11 mouse cellular contexts compared by ENCODE assay signal in the genomic region with DNA sequence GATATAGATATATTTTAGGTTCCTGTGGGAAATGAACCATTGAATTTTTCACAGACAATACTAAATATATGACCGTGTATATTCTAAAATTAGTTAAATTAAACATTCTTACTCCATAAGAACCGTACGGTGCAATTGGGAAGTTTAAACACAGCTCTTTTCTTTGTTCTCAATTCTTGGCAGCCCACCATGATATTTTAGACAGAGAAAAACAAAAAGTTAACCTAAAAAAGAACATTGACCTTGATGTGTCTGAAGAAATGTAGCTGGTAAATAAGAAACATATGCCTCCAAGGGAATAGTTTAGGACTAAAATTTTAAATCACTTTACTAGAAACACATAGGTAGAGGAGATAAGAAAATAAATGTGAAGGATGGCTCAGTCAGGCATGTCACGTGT.
"Had no signal": no experiment of that assay in that cellular context is flagged by ENCODE, and none has a peak within 500 bp of the region (broad histone marks: within the 10 kb centered on the region; RNA-seq: fewer than 3 reads in every experiment).

No protein-coding gene starts in this region.

- DNase-seq: layer of hippocampus, postnatal 36 days; liver, embryonic 13.5 days; thymus, postnatal 25 days had no signal

- H3K4me1 ChIP-seq: liver, embryonic 13.5 days; megakaryocyte, embryonic 14.5 days; midbrain, embryonic 10.5 days; midbrain, embryonic 13.5 days; neural tube, embryonic 13.5 days had no signal

- H3K9me3 ChIP-seq: liver, embryonic 13.5 days; midbrain, embryonic 10.5 days; midbrain, embryonic 13.5 days; neural tube, embryonic 13.5 days had no signal

- H3K4me2 ChIP-seq: liver, embryonic 13.5 days; midbrain, embryonic 13.5 days; neural tube, embryonic 13.5 days had no signal

- H3K4me3 ChIP-seq: left cerebral cortex, adult 2 months; liver, embryonic 13.5 days; megakaryocyte, embryonic 14.5 days; midbrain, embryonic 10.5 days; midbrain, embryonic 13.5 days; myocyte; neural tube, embryonic 13.5 days had no signal

- H3K27me3 ChIP-seq: liver, embryonic 13.5 days; megakaryocyte, embryonic 14.5 days; midbrain, embryonic 13.5 days; neural tube, embryonic 13.5 days had no signal

- H3K9ac ChIP-seq: liver, embryonic 13.5 days; midbrain, embryonic 13.5 days; neural tube, embryonic 13.5 days had no signal

- ATAC-seq: intestine, postnatal 0 days; midbrain, embryonic 13.5 days; midbrain, embryonic 16.5 days had no signal

- H3K27ac ChIP-seq: liver, embryonic 13.5 days; midbrain, embryonic 10.5 days; midbrain, embryonic 13.5 days; neural tube, embryonic 13.5 days had no signal

- H3K36me3 ChIP-seq: liver, embryonic 13.5 days; midbrain, embryonic 10.5 days; midbrain, embryonic 13.5 days; neural tube, embryonic 13.5 days had no signal
